Mouse (Mus musculus) midbrain, embryonic 14.5 days (tissue): Measurements from ENCODE around the gene Tmem185b. TPM values are rescaled to one million over a fixed set of nuclear protein-coding genes. Genes with fewer than 3 reads are reported as not detected.

Source experiments
- ATAC-seq: fragments of 200-750 bp; cut with Nextera tagmentation; 2 replicates; pipeline ENCODE4 v1.8.0; 2017; ENCODE audit warnings: moderate number of reproducible peaks, moderate library complexity; ENCODE audit not compliant: low FRiP score, low TSS enrichment
- DNase-seq: peaks from one replicate; pipeline ENCODE4 v3.0.0-alpha.2; 2015
- H3K27ac ChIP-seq: fragments of 300-500 bp; sonication (generic); replicated peaks from 2 replicates; pipeline ENCODE4 v1.5.1; 2014; ENCODE audit warnings: mild to moderate bottlenecking, low read depth, low read length, moderate library complexity
- H3K27me3 ChIP-seq: fragments of 300-500 bp; sonication (generic); 2 replicates; pipeline ENCODE4 v1.6.1; 2014; ENCODE audit warnings: low read length, control low read depth, mixed read lengths; ENCODE audit not compliant: control insufficient read depth, insufficient read depth
- H3K36me3 ChIP-seq: fragments of 300-500 bp; sonication (generic); 2 replicates; pipeline ENCODE4 v1.6.1; 2014; ENCODE audit warnings: low read length, control low read depth; ENCODE audit not compliant: control insufficient read depth, insufficient read depth
- H3K4me1 ChIP-seq: fragments of 300-500 bp; sonication (generic); 2 replicates; pipeline ENCODE4 v1.6.1; 2014; ENCODE audit warnings: mild to moderate bottlenecking, antibody characterized with exemption, low read length, control low read depth; ENCODE audit not compliant: control insufficient read depth, insufficient read depth
- H3K4me2 ChIP-seq: fragments of 300-500 bp; sonication (generic); 2 replicates; pipeline ENCODE4 v1.6.1; 2014; ENCODE audit warnings: mild to moderate bottlenecking, low read length, moderate library complexity
- H3K4me3 ChIP-seq: fragments of 300-500 bp; sonication (generic); replicated peaks from 2 replicates; pipeline ENCODE4 v1.5.1; 2014; ENCODE audit warnings: low read depth, low read length
- H3K9ac ChIP-seq: fragments of 300-500 bp; sonication (generic); replicated peaks from 2 replicates; pipeline ENCODE4 v1.6.1; 2014; ENCODE audit warnings: mild to moderate bottlenecking, low read length, moderate library complexity
- H3K9me3 ChIP-seq: fragments of 300-500 bp; sonication (generic); 2 replicates; pipeline ENCODE4 v1.6.1; 2016; ENCODE audit warnings: low read length, control low read depth, mixed read lengths; ENCODE audit not compliant: control insufficient read depth
- WGBS: fragments of 180-500 bp; shearing (Covaris S2); extraction: QIAGEN DNeasy Blood & Tissue Kit; methylation state at CpG from one replicate; pipeline ENCODE4 v1.1.7; 2014; 5-methylcytosine and 5-hydroxymethylcytosine counted together
- polyA plus RNA-seq: library from polyadenylated mRNA; unstranded; fragments of >200 nt; fragmentation: Nextera tagmentation; extraction: Ambion mirVana; gene quantifications from 2 replicates; pipeline ENCODE4 v1.2.1, GENCODE M21; 2014

The Tmem185b gene
- polyA plus RNA-seq, 1 experiment from 2014 or later, result 19.8 TPM

GRCm38 (mm10) chr1:119548668-119549326 is 22.8 kb downstream of the Tmem185b start:
- WGBS, result 75% methylated on average over 7 of the region's 7 CpGs
- H3K36me3 ChIP-seq, result peaks cover 19% of the 10 kb centered on the region
- no peaks in the 10 kb centered on the region for H3K27me3 ChIP-seq
- ATAC-seq (peak; percentile 57; the same call in 1 of the 2 replicates), DNase-seq (peak; percentile 93)
- H3K9me3 ChIP-seq, result no peaks in the 10 kb centered on the region
- H3K27ac ChIP-seq, result no peak overlapping the region
- H3K4me1 ChIP-seq, result no peaks in the 10 kb centered on the region
- H3K9ac ChIP-seq, result no peak overlapping the region
- H3K4me3 ChIP-seq, result no peak overlapping the region
- H3K4me2 ChIP-seq, result no peak overlapping the region

GRCm38 (mm10) chr1:119549327-119549689 is 23.3 kb downstream of the Tmem185b start:
- Histone ChIP-seq H3K4me1 (no peaks in the 10 kb centered on the region), H3K9me3 (no peaks in the 10 kb centered on the region), H3K4me2 (no peak overlapping the region), H3K9ac (no peak overlapping the region), H3K27ac (no peak overlapping the region), H3K36me3 (peaks cover 19% of the 10 kb centered on the region), H3K27me3 (no peaks in the 10 kb centered on the region), H3K4me3 (no peak overlapping the region)
- ATAC-seq, result no peak
- 96% methylated on average over 7 of the region's 7 CpGs for WGBS
- no peak for DNase-seq

- Histone ChIP-seq H3K9me3 (no peaks in the 10 kb centered on the region), H3K36me3 (peaks cover 26% of the 10 kb centered on the region), H3K9ac (no peak overlapping the region), H3K27ac (no peak overlapping the region), H3K4me3 (no peak overlapping the region), H3K4me2 (no peak overlapping the region), H3K4me1 (no peaks in the 10 kb centered on the region), H3K27me3 (no peaks in the 10 kb centered on the region)
- no peak for DNase-seq
- WGBS, result 97% methylated on average over 2 of the region's 2 CpGs
- no peak for ATAC-seq
Measured at GRCm38 (mm10) chr1:119550064-119550463, 24.1 kb downstream of the Tmem185b start.

GRCm38 (mm10) chr1:119551651-119552050 is 25.7 kb downstream of the Tmem185b start:
- DNase-seq (no peak), ATAC-seq (no peak)
- Histone ChIP-seq H3K4me1 (no peaks in the 10 kb centered on the region), H3K36me3 (peaks cover 22% of the 10 kb centered on the region), H3K27me3 (no peaks in the 10 kb centered on the region), H3K9ac (no peak overlapping the region), H3K27ac (no peak overlapping the region), H3K4me3 (no peak overlapping the region), H3K4me2 (no peak overlapping the region), H3K9me3 (no peaks in the 10 kb centered on the region)
- WGBS, result 98% methylated on average over 1 of the region's 1 CpGs

GRCm38 (mm10) chr1:119555651-119556050 is 29.7 kb downstream of the Tmem185b start:
- 92% methylated on average over 5 of the region's 5 CpGs for WGBS
- Histone ChIP-seq H3K9ac (no peak overlapping the region), H3K4me1 (no peaks in the 10 kb centered on the region), H3K36me3 (peaks cover 18% of the 10 kb centered on the region), H3K27me3 (no peaks in the 10 kb centered on the region), H3K4me3 (no peak overlapping the region), H3K27ac (no peak overlapping the region), H3K9me3 (no peaks in the 10 kb centered on the region), H3K4me2 (no peak overlapping the region)
- no peak for ATAC-seq
- no peak for DNase-seq

GRCm38 (mm10) chr1:119557641-119558395 is 31.9 kb downstream of the Tmem185b start:
- DNase-seq (no peak), ATAC-seq (no peak)
- Histone ChIP-seq H3K4me2 (no peak overlapping the region), H3K36me3 (peaks cover 11% of the 10 kb centered on the region; the same call in 1 of the 2 replicates), H3K9me3 (no peaks in the 10 kb centered on the region), H3K9ac (no peak overlapping the region), H3K27ac (no peak overlapping the region), H3K4me3 (no peak overlapping the region), H3K27me3 (no peaks in the 10 kb centered on the region), H3K4me1 (no peaks in the 10 kb centered on the region)
- WGBS, result 72% methylated on average over 4 of the region's 4 CpGs

GRCm38 (mm10) chr1:119565531-119565930 is 39.6 kb downstream of the Tmem185b start:
- Histone ChIP-seq H3K9me3 (no peaks in the 10 kb centered on the region), H3K9ac (no peak overlapping the region), H3K27ac (no peak overlapping the region), H3K4me3 (no peak overlapping the region), H3K4me2 (no peak overlapping the region), H3K4me1 (no peaks in the 10 kb centered on the region), H3K27me3 (no peaks in the 10 kb centered on the region), H3K36me3 (peaks cover 11% of the 10 kb centered on the region; the same call in 1 of the 2 replicates)
- DNase-seq (no peak), ATAC-seq (no peak)
- WGBS, result 95% methylated on average over 4 of the region's 4 CpGs

GRCm38 (mm10) chr1:119570134-119570533 is 44.2 kb downstream of the Tmem185b start:
- ATAC-seq, result no peak
- no peak overlapping the region for H3K4me3 ChIP-seq
- no peaks in the 10 kb centered on the region for H3K4me1 ChIP-seq
- no peak overlapping the region for H3K9ac ChIP-seq
- H3K27me3 ChIP-seq, result no peaks in the 10 kb centered on the region
- 73% methylated on average over 1 of the region's 1 CpGs for WGBS
- H3K9me3 ChIP-seq, result no peaks in the 10 kb centered on the region
- H3K27ac ChIP-seq, result no peak overlapping the region
- H3K4me2 ChIP-seq, result no peak overlapping the region
- H3K36me3 ChIP-seq, result peaks cover 18% of the 10 kb centered on the region
- no peak for DNase-seq
